Mouse (Mus musculus): ENCODE data around the gene Nkg7.
"Not testable (repeated sequence)": the region's sequence is repeated elsewhere in the genome, so short reads cannot be mapped to it uniquely, and the experiment has no call there.

The Nkg7 gene

GRCm38 (mm10) chr7:43436341-43437255 is at the start of gene Nkg7:
Gene Nkg7 (plus strand): TSS chr7:43437073.
- no peak for DNase-seq (ENCODE audit: extremely low read depth, insufficient read length, low spot score)

- no peak for DNase-seq (ENCODE audit: extremely low read depth, insufficient read length, low spot score)
These were observed 44.3 kb upstream of the Nkg7 start for GRCm38 (mm10) chr7:43392349-43393121.

GRCm38 (mm10) chr7:43399501-43399900 is 37.4 kb upstream of the Nkg7 start:
- DNase-seq (ENCODE audit: extremely low read depth, insufficient read length, low spot score), result peak; percentile 61

- DNase-seq (ENCODE audit: extremely low read depth, insufficient read length, low spot score), result no peak
These were observed 34.2 kb upstream of the Nkg7 start for GRCm38 (mm10) chr7:43402718-43403117.

- DNase-seq (ENCODE audit: extremely low read depth, insufficient read length, low spot score), result no peak
These were observed 29.3 kb upstream of the Nkg7 start for GRCm38 (mm10) chr7:43407573-43407972.

GRCm38 (mm10) chr7:43408131-43408553 is 28.7 kb upstream of the Nkg7 start, which contains the start of gene Siglecg:
Gene Siglecg (plus strand): TSS chr7:43408204.
- DNase-seq (ENCODE audit: extremely low read depth, insufficient read length, low spot score), result no peak

GRCm38 (mm10) chr7:43409084-43409483 is 27.8 kb upstream of the Nkg7 start:
- peak; percentile 23 for DNase-seq (ENCODE audit: extremely low read depth, insufficient read length, low spot score)

- DNase-seq (ENCODE audit: extremely low read depth, insufficient read length, low spot score), result not testable (repeated sequence)
These were observed 25.1 kb upstream of the Nkg7 start for GRCm38 (mm10) chr7:43411724-43412123.

GRCm38 (mm10) chr7:43417298-43417697 is 19.6 kb upstream of the Nkg7 start:
- DNase-seq (ENCODE audit: extremely low read depth, insufficient read length, low spot score), result no peak

GRCm38 (mm10) chr7:43422995-43423617 is 13.8 kb upstream of the Nkg7 start:
- peak; percentile 31 for DNase-seq (ENCODE audit: extremely low read depth, insufficient read length, low spot score)

- no peak for DNase-seq (ENCODE audit: extremely low read depth, insufficient read length, low spot score)
These were observed 12.8 kb upstream of the Nkg7 start for GRCm38 (mm10) chr7:43423991-43424625.

GRCm38 (mm10) chr7:43427406-43427805 is 9.5 kb upstream of the Nkg7 start, which contains the start of gene Lim2:
Gene Lim2 (plus strand): TSS chr7:43427670.
- DNase-seq (ENCODE audit: extremely low read depth, insufficient read length, low spot score), result no peak

- DNase-seq (ENCODE audit: extremely low read depth, insufficient read length, low spot score), result no peak
These were observed 7.4 kb upstream of the Nkg7 start for GRCm38 (mm10) chr7:43429500-43429899.

- DNase-seq (ENCODE audit: extremely low read depth, insufficient read length, low spot score), result no peak
These were observed 4.0 kb upstream of the Nkg7 start for GRCm38 (mm10) chr7:43432891-43433290.

- no peak for DNase-seq (ENCODE audit: extremely low read depth, insufficient read length, low spot score)
These were observed 2.2 kb upstream of the Nkg7 start for GRCm38 (mm10) chr7:43434676-43435075.

- DNase-seq (ENCODE audit: extremely low read depth, insufficient read length, low spot score), result no peak
These were observed 1.7 kb downstream of the Nkg7 start for GRCm38 (mm10) chr7:43438611-43439010.

- DNase-seq (ENCODE audit: extremely low read depth, insufficient read length, low spot score), result no peak
These were observed 3.6 kb downstream of the Nkg7 start, which contains the start of gene Cldnd2 for GRCm38 (mm10) chr7:43440482-43440881. Gene Cldnd2 (plus strand): TSS chr7:43440782.

- DNase-seq (ENCODE audit: extremely low read depth, insufficient read length, low spot score), result no peak
These were observed 4.2 kb downstream of the Nkg7 start for GRCm38 (mm10) chr7:43441071-43441470.

- no peak for DNase-seq (ENCODE audit: extremely low read depth, insufficient read length, low spot score)
These were observed 5.8 kb downstream of the Nkg7 start for GRCm38 (mm10) chr7:43442684-43443083.

- peak; percentile 70 for DNase-seq (ENCODE audit: extremely low read depth, insufficient read length, low spot score)
These were observed 6.4 kb downstream of the Nkg7 start for GRCm38 (mm10) chr7:43443126-43443916.
